Mouse (Mus musculus) intestine, postnatal 0 days (tissue): ENCODE measurements around the gene Ccdc24. TPM values are rescaled to one million over a fixed set of nuclear protein-coding genes. Genes with fewer than 3 reads are reported as not detected.
A peak's percentile ranks its signal among the peaks of the same experiment; 100 is the strongest.

ENCODE experiments used
- ATAC-seq: fragments of 200-750 bp; cut with Nextera tagmentation; 2 replicates; pipeline ENCODE4 v1.8.0; 2017; ENCODE audit warnings: mild to moderate bottlenecking, moderate TSS enrichment, moderate library complexity
- H3K27ac ChIP-seq: fragments of 300-500 bp; sonication (generic); 2 replicates; pipeline ENCODE4 v1.5.1; 2014; ENCODE audit warnings: mild to moderate bottlenecking, low read depth, low read length, moderate library complexity
- H3K27me3 ChIP-seq: fragments of 300-500 bp; sonication (generic); replicated peaks from 2 replicates; pipeline ENCODE4 v1.6.1; 2014; ENCODE audit warnings: low read length, mixed read lengths; ENCODE audit not compliant: control insufficient read depth, insufficient read depth
- H3K36me3 ChIP-seq: fragments of 300-500 bp; sonication (generic); 2 replicates; pipeline ENCODE4 v1.6.1; 2014; ENCODE audit warnings: mild to moderate bottlenecking, moderate library complexity; ENCODE audit not compliant: control insufficient read depth, insufficient read depth
- H3K4me1 ChIP-seq: fragments of 300-500 bp; sonication (generic); replicated peaks from 2 replicates; pipeline ENCODE4 v1.6.1; 2014; ENCODE audit warnings: antibody characterized with exemption, low read length, mixed read lengths; ENCODE audit not compliant: control insufficient read depth, insufficient read depth
- H3K4me2 ChIP-seq: fragments of 300-500 bp; sonication (generic); replicated peaks from 2 replicates; pipeline ENCODE4 v1.6.1; 2014; ENCODE audit warnings: low read depth, mild to moderate bottlenecking, moderate library complexity
- H3K4me3 ChIP-seq: fragments of 300-500 bp; sonication (generic); 2 replicates; pipeline ENCODE4 v1.5.1; 2014; ENCODE audit warnings: low read depth, low read length
- H3K9ac ChIP-seq: fragments of 300-500 bp; sonication (generic); 2 replicates; pipeline ENCODE4 v1.6.1; 2014; ENCODE audit warnings: mild to moderate bottlenecking, low read depth, low read length
- H3K9me3 ChIP-seq: fragments of 300-500 bp; sonication (generic); 2 replicates; pipeline ENCODE4 v1.6.1; 2016; ENCODE audit warnings: mixed run types; ENCODE audit not compliant: control insufficient read depth
- CTCF ChIP-seq: sonication (generic); IDR thresholded peaks from 2 replicates; pipeline ENCODE4 v1.5.1; 2016; ENCODE audit warnings: low read depth, mild to moderate bottlenecking, control low read depth, antibody characterized with exemption, moderate library complexity
- WGBS: fragments of 180-500 bp; shearing (Covaris S2); extraction: QIAGEN DNeasy Blood & Tissue Kit; methylation state at CpG from one replicate; pipeline ENCODE4 v1.1.7; 2014; 5-methylcytosine and 5-hydroxymethylcytosine counted together
- polyA plus RNA-seq: library from polyadenylated mRNA; unstranded; fragments of >200 nt; fragmentation: Nextera tagmentation; extraction: Ambion mirVana; gene quantifications from 2 replicates; pipeline ENCODE4 v1.2.1, GENCODE M21; 2015

The Ccdc24 gene
- polyA plus RNA-seq, 1 experiment from 2014 or later = 0.64 TPM

DNA sequence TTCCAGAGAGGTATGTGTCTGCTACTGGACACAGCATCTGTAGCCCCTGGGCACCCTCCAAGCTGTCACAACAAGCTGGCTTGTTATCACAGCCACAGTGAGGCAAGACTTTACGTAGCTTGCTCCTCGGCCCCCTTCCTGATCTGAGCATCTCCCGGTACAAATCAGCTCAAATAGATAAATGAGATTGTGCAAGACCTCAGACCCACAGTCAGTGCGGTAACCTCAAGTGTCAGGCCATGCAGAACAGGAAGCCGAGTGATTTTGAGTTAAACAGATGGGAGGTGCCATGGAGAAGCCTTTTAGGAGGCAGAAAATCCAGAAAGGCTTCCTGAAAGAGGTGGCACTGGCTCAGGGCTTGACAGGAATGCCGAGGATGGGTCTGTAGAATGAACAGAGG lies 5.4 kb downstream of the Ccdc24 start:
- Histone ChIP-seq H3K27ac (no peak overlapping the region), H3K9me3 (no peaks in the 10 kb centered on the region), H3K4me2 (no peak overlapping the region), H3K9ac (no peak overlapping the region), H3K36me3 (peaks cover 4% of the 10 kb centered on the region; the same call in 1 of the 2 replicates), H3K4me1 (no peaks in the 10 kb centered on the region), H3K27me3 (no peaks in the 10 kb centered on the region; the same call in 1 of the 2 replicates), H3K4me3 (no peak overlapping the region)
- 69% methylated on average over 6 of the region's 6 CpGs for WGBS
- ATAC-seq = no peak
- no peak for TF ChIP-seq CTCF

- no peak overlapping the region for H3K9ac ChIP-seq
- 0 out of 2 replicates have a peak, but pooled peaks have one; percentile 23 for ATAC-seq
- H3K36me3 ChIP-seq = peaks cover 4% of the 10 kb centered on the region; the same call in 1 of the 2 replicates
- no peaks in the 10 kb centered on the region; the same call in 1 of the 2 replicates for H3K27me3 ChIP-seq
- WGBS = 57% methylated on average over 9 of the region's 9 CpGs
- no peaks in the 10 kb centered on the region for H3K4me1 ChIP-seq
- no peak for TF ChIP-seq CTCF
- H3K27ac ChIP-seq = no peak overlapping the region
- H3K4me2 ChIP-seq = no peak overlapping the region
- H3K4me3 ChIP-seq = no peak overlapping the region
- no peaks in the 10 kb centered on the region for H3K9me3 ChIP-seq
These were observed 6.3 kb downstream of the Ccdc24 start for GRCm38 (mm10) chr4:117866083-117866482.

DNA sequence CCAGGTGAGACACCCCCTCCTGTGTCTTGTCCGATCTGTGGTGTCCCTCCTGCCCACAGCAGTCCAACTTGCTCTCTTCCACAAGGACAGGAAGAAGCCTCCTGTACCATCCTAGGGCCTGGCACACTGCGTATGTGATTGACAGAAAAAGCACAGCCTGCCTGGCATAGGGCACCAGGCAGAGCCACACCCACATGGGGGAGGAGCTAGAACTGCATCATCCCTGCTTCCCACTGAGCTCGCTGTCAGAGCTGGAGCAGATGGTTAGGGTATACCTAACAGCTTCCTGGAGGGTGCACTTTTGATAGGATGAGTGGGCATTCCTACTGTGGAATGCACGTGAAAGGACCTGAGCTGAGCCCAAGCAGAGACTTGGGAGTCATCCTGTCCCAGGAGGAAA lies 9.5 kb downstream of the Ccdc24 start:
- Histone ChIP-seq H3K27me3 (no peaks in the 10 kb centered on the region; the same call in 1 of the 2 replicates), H3K27ac (no peak overlapping the region), H3K4me1 (0 out of 2 replicates have a peak, but pooled peaks cover 5% of the 10 kb centered on the region), H3K9ac (no peak overlapping the region), H3K9me3 (no peaks in the 10 kb centered on the region), H3K36me3 (peaks cover 4% of the 10 kb centered on the region; the same call in 1 of the 2 replicates), H3K4me2 (no peak overlapping the region), H3K4me3 (no peak overlapping the region)
- no peak for TF ChIP-seq CTCF
- no peak for ATAC-seq
- 68% methylated on average over 4 of the region's 4 CpGs for WGBS

DNA sequence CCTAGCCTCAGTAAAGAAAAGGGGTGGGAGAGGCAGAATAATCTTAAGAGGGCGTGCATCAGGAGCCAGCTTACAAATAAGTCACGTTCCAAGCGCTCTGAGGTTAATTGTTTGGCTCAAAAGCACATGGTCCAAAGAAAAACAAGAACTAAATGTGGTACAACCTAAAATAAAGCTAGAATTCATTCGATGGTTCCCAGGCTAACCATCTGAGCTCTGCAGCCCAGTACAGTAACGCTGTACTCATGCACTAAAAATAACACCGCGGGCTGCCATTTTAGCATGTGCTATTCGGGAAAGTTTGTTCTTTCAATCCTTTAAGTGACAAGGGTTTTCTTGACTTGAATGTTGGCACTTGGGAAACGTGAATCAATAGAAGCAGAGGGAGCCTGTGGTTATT lies 11.8 kb downstream of the Ccdc24 start:
- H3K36me3 ChIP-seq = peaks cover 12% of the 10 kb centered on the region; the same call in 1 of the 2 replicates
- no peak for TF ChIP-seq CTCF
- H3K4me1 ChIP-seq = 0 out of 2 replicates have a peak, but pooled peaks cover 5% of the 10 kb centered on the region
- no peak overlapping the region for H3K27ac ChIP-seq
- no peak overlapping the region for H3K4me3 ChIP-seq
- H3K9ac ChIP-seq = no peak overlapping the region
- H3K4me2 ChIP-seq = no peak overlapping the region
- no peaks in the 10 kb centered on the region for H3K9me3 ChIP-seq
- no peaks in the 10 kb centered on the region for H3K27me3 ChIP-seq
- 83% methylated on average over 9 of the region's 9 CpGs for WGBS
- ATAC-seq = no peak

DNA sequence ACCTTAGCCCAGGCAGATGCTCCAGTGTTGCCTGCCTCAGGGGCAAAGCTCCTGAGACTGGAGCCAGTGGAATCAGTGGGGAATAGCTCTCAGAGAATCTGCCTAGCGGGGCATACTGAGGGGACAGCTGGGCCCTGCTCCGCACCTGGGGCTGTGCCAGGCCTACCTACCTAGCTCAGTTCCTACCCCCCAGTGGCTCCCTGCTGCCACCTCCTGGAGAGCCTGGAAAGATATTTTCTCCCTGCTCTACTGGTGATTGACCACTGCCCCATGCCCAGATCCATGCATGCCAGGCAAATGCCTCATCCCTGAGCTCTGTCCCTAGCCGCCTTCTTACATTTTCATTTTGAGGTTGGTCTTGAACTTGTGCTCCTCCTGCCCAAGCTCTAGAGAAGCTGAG lies 13.6 kb downstream of the Ccdc24 start:
- H3K9me3 ChIP-seq = no peaks in the 10 kb centered on the region
- 0 out of 2 replicates have a peak, but pooled peaks cover 5% of the 10 kb centered on the region for H3K4me1 ChIP-seq
- H3K27me3 ChIP-seq = no peaks in the 10 kb centered on the region
- H3K27ac ChIP-seq = no peak overlapping the region
- peaks cover 8% of the 10 kb centered on the region; the same call in 1 of the 2 replicates for H3K36me3 ChIP-seq
- WGBS = 73% methylated on average over 3 of the region's 3 CpGs
- no peak overlapping the region for H3K9ac ChIP-seq
- peak; percentile 50; the same call in 1 of the 2 replicates for ATAC-seq
- peak; percentile 85 for TF ChIP-seq CTCF
- H3K4me3 ChIP-seq = no peak overlapping the region
- no peak overlapping the region for H3K4me2 ChIP-seq

DNA sequence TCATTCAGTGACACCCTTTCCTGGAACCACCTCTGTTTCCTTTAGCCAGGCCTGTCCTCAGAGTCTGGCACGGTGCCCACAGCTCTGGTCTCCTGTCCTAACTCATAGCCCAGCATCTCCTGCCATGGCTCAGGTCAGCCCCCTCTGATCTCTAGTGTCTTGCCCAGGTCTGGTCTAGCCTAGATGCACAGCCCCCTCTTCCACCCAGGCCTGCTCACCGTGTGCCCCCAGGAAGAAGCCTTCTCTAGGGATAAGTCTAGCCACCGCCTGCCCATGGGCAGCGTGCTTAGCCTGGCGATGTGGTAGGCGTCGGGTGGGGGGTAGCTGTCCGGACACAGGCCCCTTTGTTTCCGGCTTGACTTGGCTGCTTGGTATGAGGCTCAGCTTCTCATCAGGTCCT lies 17.2 kb downstream of the Ccdc24 start:
- Histone ChIP-seq H3K4me1 (0 out of 2 replicates have a peak, but pooled peaks cover 3% of the 10 kb centered on the region), H3K9me3 (no peaks in the 10 kb centered on the region), H3K27me3 (no peaks in the 10 kb centered on the region), H3K36me3 (peaks cover 8% of the 10 kb centered on the region; the same call in 1 of the 2 replicates), H3K4me3 (no peak overlapping the region), H3K4me2 (no peak overlapping the region), H3K27ac (no peak overlapping the region), H3K9ac (no peak overlapping the region)
- 88% methylated on average over 9 of the region's 9 CpGs for WGBS
- ATAC-seq = no peak
- no peak for TF ChIP-seq CTCF
